ENCODE assay signal across 8 mouse cellular contexts in genomic region chr11:82959613-82960012, GRCm38 (mm10). TPM values are rescaled to one million over a fixed set of nuclear protein-coding genes. Genes with fewer than 3 reads are reported as not detected.
DNase-seq lines count a peak whose midpoint lies in the region; ATAC-seq and TF ChIP-seq lines count a peak whose summit lies in the region.

No protein-coding gene starts in this region.

- H3K9me3 ChIP-seq in limb, embryonic 11.5 days (ENCODE audit: control insufficient read depth, low read length) = no peaks in the 10 kb centered on the region
- no peaks in the 10 kb centered on the region for H3K9me3 ChIP-seq in limb, embryonic 10.5 days (replicated peaks)
- no peaks in the 10 kb centered on the region for H3K9me3 ChIP-seq in lung, postnatal 0 days (ENCODE audit: low read length)
- H3K9me3 ChIP-seq in intestine, embryonic 16.5 days (ENCODE audit: control insufficient read depth, low read length) = no peaks in the 10 kb centered on the region

- no peak overlapping the region for H3K4me2 ChIP-seq in limb, embryonic 11.5 days (ENCODE audit: low read depth, severe bottlenecking)
- no peak overlapping the region for H3K4me2 ChIP-seq in lung, postnatal 0 days (replicated peaks; ENCODE audit: low read depth, low read length)
- H3K4me2 ChIP-seq in intestine, embryonic 16.5 days (ENCODE audit: low read depth, low read length) = no peak overlapping the region

- H3K36me3 ChIP-seq in limb, embryonic 11.5 days (ENCODE audit: control insufficient read depth, insufficient read depth, low read length) = no peaks in the 10 kb centered on the region
- no peaks in the 10 kb centered on the region for H3K36me3 ChIP-seq in limb, embryonic 10.5 days
- H3K36me3 ChIP-seq in lung, postnatal 0 days (ENCODE audit: insufficient read depth, low read length) = no peaks in the 10 kb centered on the region
- H3K36me3 ChIP-seq in intestine, embryonic 16.5 days (ENCODE audit: control insufficient read depth, insufficient read depth, low read length) = no peaks in the 10 kb centered on the region

- peak; percentile 87 for TF ChIP-seq CTCF in lung, postnatal 0 days (IDR thresholded peaks at IDR 0.05)

- no peak overlapping the region for H3K4me3 ChIP-seq in limb, embryonic 11.5 days (ENCODE audit: low read depth, low read length)
- H3K4me3 ChIP-seq in limb, embryonic 10.5 days = no peak overlapping the region
- H3K4me3 ChIP-seq in lung, postnatal 0 days (ENCODE audit: low read depth, low read length) = no peak overlapping the region
- no peak overlapping the region for H3K4me3 ChIP-seq in intestine, embryonic 16.5 days (ENCODE audit: low read length)

- ATAC-seq in limb, embryonic 11.5 days (ENCODE audit: insufficient number of reproducible peaks, low FRiP score, low TSS enrichment, low read depth) = no peak
- no peak for ATAC-seq in lung, postnatal 0 days
- no peak for ATAC-seq in intestine, embryonic 16.5 days

- no peak for TF ChIP-seq EP300 in lung, postnatal 0 days (IDR thresholded peaks at IDR 0.05)

- H3K27ac ChIP-seq in limb, embryonic 11.5 days (replicated peaks; ENCODE audit: low read depth, low read length) = no peak overlapping the region
- H3K27ac ChIP-seq in limb, embryonic 10.5 days = no peak overlapping the region
- no peak overlapping the region for H3K27ac ChIP-seq in lung, postnatal 0 days (ENCODE audit: low read length)
- no peak overlapping the region for H3K27ac ChIP-seq in intestine, embryonic 16.5 days (ENCODE audit: low read length)

- H3K9ac ChIP-seq in limb, embryonic 11.5 days (ENCODE audit: low read length) = no peak overlapping the region
- H3K9ac ChIP-seq in lung, postnatal 0 days (replicated peaks; ENCODE audit: low read depth) = no peak overlapping the region
- H3K9ac ChIP-seq in intestine, embryonic 16.5 days (ENCODE audit: low read depth, low read length) = no peak overlapping the region

- WGBS in limb, embryonic 11.5 days = 21% methylated on average over 4 of the region's 4 CpGs
- WGBS in limb, embryonic 10.5 days = 21% methylated on average over 4 of the region's 4 CpGs
- 15% methylated on average over 4 of the region's 4 CpGs for WGBS in lung, postnatal 0 days
- 16% methylated on average over 4 of the region's 4 CpGs for WGBS in intestine, embryonic 16.5 days

- H3K4me1 ChIP-seq in limb, embryonic 11.5 days (ENCODE audit: control insufficient read depth, insufficient read depth, low read length) = no peaks in the 10 kb centered on the region
- H3K4me1 ChIP-seq in limb, embryonic 10.5 days = no peaks in the 10 kb centered on the region
- no peaks in the 10 kb centered on the region for H3K4me1 ChIP-seq in lung, postnatal 0 days (ENCODE audit: insufficient read depth, low read depth, low read length)
- H3K4me1 ChIP-seq in intestine, embryonic 16.5 days (ENCODE audit: control insufficient read depth, insufficient read depth, low read length) = no peaks in the 10 kb centered on the region

- no peaks in the 10 kb centered on the region for H3K27me3 ChIP-seq in limb, embryonic 11.5 days (ENCODE audit: control insufficient read depth, insufficient read depth, low read length)
- H3K27me3 ChIP-seq in limb, embryonic 10.5 days (ENCODE audit: low read depth, poor library complexity, severe bottlenecking) = 0 out of 2 replicates have a peak, but pooled peaks cover 14% of the 10 kb centered on the region
- H3K27me3 ChIP-seq in lung, postnatal 0 days (replicated peaks; ENCODE audit: insufficient read depth, low read length) = no peaks in the 10 kb centered on the region
- no peaks in the 10 kb centered on the region for H3K27me3 ChIP-seq in intestine, embryonic 16.5 days (replicated peaks; ENCODE audit: control insufficient read depth, insufficient read depth, low read length)

- peak; percentile 29 to 81 for DNase-seq in adrenal gland, adult (ENCODE audit: inconsistent age in 2 of 2, low spot score in 1 of 2)
- DNase-seq in adrenal gland, postnatal 4 days (ENCODE audit: low spot score in 2 of 2) = no peak
- DNase-seq in limb, embryonic 11.5 days (ENCODE audit: low spot score) = peak; percentile 35
- DNase-seq in limb, embryonic 10.5 days (ENCODE audit: low spot score) = no peak
- DNase-seq in R1 (ENCODE audit: low read depth, low spot score) = peak; percentile 59
- DNase-seq in fibroblast of lung, adult 2 months (ENCODE audit: low read depth) = peak; percentile 15
- peak; percentile 77 for DNase-seq in lung, postnatal 0 days (ENCODE audit: low spot score)

RNA-seq across cellular contexts. Expression of gene Slfn5, which starts 8.5 kb away (rescaled TPM):
- total RNA-seq in adrenal gland, postnatal 4 days (2021) = 10 to 100 TPM; 25.0 to 25.4 TPM
- 0.07 and 0.55 TPM in 2 replicates for polyA plus RNA-seq in limb, embryonic 11.5 days (2014; fragmentation: Nextera tagmentation; extraction: Ambion mirVana)
- polyA plus RNA-seq in limb, embryonic 10.5 days (2016; fragmentation: Nextera tagmentation; extraction: Ambion mirVana) = 0.31 and 0.46 TPM in 2 replicates
- 25.8 and 29.9 TPM in 2 replicates for polyA plus RNA-seq in lung, postnatal 0 days (2015; fragmentation: Nextera tagmentation; extraction: Ambion mirVana)
- polyA plus RNA-seq in intestine, embryonic 16.5 days (2015; fragmentation: Nextera tagmentation; extraction: Ambion mirVana) = 1.5 and 1.8 TPM in 2 replicates

RNA-seq across cellular contexts. Expression of gene Slfn9, which starts 32.0 kb away (rescaled TPM):
- 10 to 100 TPM; 15.7 to 18.1 TPM for total RNA-seq in adrenal gland, postnatal 4 days (2021)
- polyA plus RNA-seq in limb, embryonic 11.5 days (2014; fragmentation: Nextera tagmentation; extraction: Ambion mirVana) = 11.8 and 14.3 TPM in 2 replicates
- 10.1 and 15.1 TPM in 2 replicates for polyA plus RNA-seq in limb, embryonic 10.5 days (2016; fragmentation: Nextera tagmentation; extraction: Ambion mirVana)
- 2.2 and 3.1 TPM in 2 replicates for polyA plus RNA-seq in lung, postnatal 0 days (2015; fragmentation: Nextera tagmentation; extraction: Ambion mirVana)
- polyA plus RNA-seq in intestine, embryonic 16.5 days (2015; fragmentation: Nextera tagmentation; extraction: Ambion mirVana) = 12.2 and 14.1 TPM in 2 replicates

RNA-seq across cellular contexts. Expression of gene Unc45b, which starts 49.3 kb away (rescaled TPM):
- 10 to 100 TPM; 14.9 to 15.5 TPM for total RNA-seq in adrenal gland, postnatal 4 days (2021)
- polyA plus RNA-seq in limb, embryonic 11.5 days (2014; fragmentation: Nextera tagmentation; extraction: Ambion mirVana) = 2.2 and 2.5 TPM in 2 replicates
- polyA plus RNA-seq in limb, embryonic 10.5 days (2016; fragmentation: Nextera tagmentation; extraction: Ambion mirVana) = 0.73 and 1.4 TPM in 2 replicates
- 20.6 and 22.0 TPM in 2 replicates for polyA plus RNA-seq in lung, postnatal 0 days (2015; fragmentation: Nextera tagmentation; extraction: Ambion mirVana)
- 2.3 and 2.6 TPM in 2 replicates for polyA plus RNA-seq in intestine, embryonic 16.5 days (2015; fragmentation: Nextera tagmentation; extraction: Ambion mirVana)

RNA-seq across cellular contexts. Expression of gene Nle1, which starts 51.4 kb away (rescaled TPM):
- total RNA-seq in adrenal gland, postnatal 4 days (2021) = 10 to 100 TPM; 30.7 to 33.4 TPM
- polyA plus RNA-seq in limb, embryonic 11.5 days (2014; fragmentation: Nextera tagmentation; extraction: Ambion mirVana) = 31.2 and 38.6 TPM in 2 replicates
- polyA plus RNA-seq in limb, embryonic 10.5 days (2016; fragmentation: Nextera tagmentation; extraction: Ambion mirVana) = 54.6 and 55.3 TPM in 2 replicates
- polyA plus RNA-seq in lung, postnatal 0 days (2015; fragmentation: Nextera tagmentation; extraction: Ambion mirVana) = 9.5 and 10.8 TPM in 2 replicates
- polyA plus RNA-seq in intestine, embryonic 16.5 days (2015; fragmentation: Nextera tagmentation; extraction: Ambion mirVana) = 25.8 and 31.2 TPM in 2 replicates

Comparison
In these comparisons a context has a peak if more than half of its experiments do, and no peak if none do; other contexts are left out.
1. DNase-seq: peak in adrenal gland, adult (2 of 2), limb, embryonic 11.5 days (single experiment), R1 (single experiment), fibroblast of lung, adult 2 months (single experiment) and lung, postnatal 0 days (single experiment); none in adrenal gland, postnatal 4 days (0 of 2) and limb, embryonic 10.5 days (single experiment).